Mouse (Mus musculus): ENCODE data around the gene Mapk12. TPM values are rescaled to one million over a fixed set of nuclear protein-coding genes. Genes with fewer than 3 reads are reported as not detected.

The Mapk12 gene
- polyA plus RNA-seq, 1 experiment: 30.5 TPM

- TF ChIP-seq MAX (IDR thresholded peaks at IDR 0.05) (peak; percentile 60), CEBPB (IDR thresholded peaks at IDR 0.05; ENCODE audit: low read depth) (no peak)
- peak overlapping the region; percentile 67 for H3ac ChIP-seq (ENCODE audit: control insufficient read depth, insufficient read length, low read depth)
- no peaks in the 10 kb centered on the region for H3K27me3 ChIP-seq (ENCODE audit: control insufficient read depth, insufficient read depth, insufficient read length)
- no peak overlapping the region for H3K4me3 ChIP-seq (ENCODE audit: insufficient read depth, poor library complexity, severe bottlenecking)
- peaks cover 60% of the 10 kb centered on the region for H3K79me3 ChIP-seq (ENCODE audit: low read depth)
- H3K79me2 ChIP-seq (ENCODE audit: control insufficient read depth, insufficient read depth): peaks cover 84% of the 10 kb centered on the region
- peaks cover 71% of the 10 kb centered on the region for H3K36me3 ChIP-seq (ENCODE audit: control insufficient read depth, insufficient read depth)
Observed at GRCm38 (mm10) chr15:89169431-89169830, 28.9 kb upstream of the Mapk12 start.

- peaks cover 71% of the 10 kb centered on the region for H3K36me3 ChIP-seq (ENCODE audit: control insufficient read depth, insufficient read depth)
- H3K4me3 ChIP-seq (ENCODE audit: insufficient read depth, poor library complexity, severe bottlenecking): no peak overlapping the region
- peaks cover 55% of the 10 kb centered on the region for H3K79me3 ChIP-seq (ENCODE audit: low read depth)
- H3ac ChIP-seq (ENCODE audit: control insufficient read depth, insufficient read length, low read depth): peak overlapping the region; percentile 67
- TF ChIP-seq CEBPB (IDR thresholded peaks at IDR 0.05; ENCODE audit: low read depth) (no peak), CTCF (IDR thresholded peaks at IDR 0.05; ENCODE audit: control insufficient read depth, insufficient read depth, insufficient read length) (no peak), MYOG (IDR thresholded peaks at IDR 0.05; ENCODE audit: control insufficient read depth, extremely low read depth, insufficient read length) (no peak), MYOD1 (IDR thresholded peaks at IDR 0.05; ENCODE audit: control insufficient read depth, insufficient read length, low read depth) (no peak), FOSL1 (IDR thresholded peaks at IDR 0.05; ENCODE audit: insufficient read depth, low read length, poor library complexity, severe bottlenecking) (no peak), USF1 (IDR thresholded peaks at IDR 0.05; ENCODE audit: low read depth) (no peak), MAX (IDR thresholded peaks at IDR 0.05) (no peak)
- no peaks in the 10 kb centered on the region for H3K27me3 ChIP-seq (ENCODE audit: control insufficient read depth, insufficient read depth, insufficient read length)
- H3K79me2 ChIP-seq (ENCODE audit: control insufficient read depth, insufficient read depth): peaks cover 78% of the 10 kb centered on the region
Observed at GRCm38 (mm10) chr15:89168922-89169321, 28.4 kb upstream of the Mapk12 start.

- H3K27me3 ChIP-seq (ENCODE audit: control insufficient read depth, insufficient read depth, insufficient read length): no peaks in the 10 kb centered on the region
- peaks cover 44% of the 10 kb centered on the region for H3K79me2 ChIP-seq (ENCODE audit: control insufficient read depth, insufficient read depth)
- peaks cover 91% of the 10 kb centered on the region for H3K36me3 ChIP-seq (ENCODE audit: control insufficient read depth, insufficient read depth)
- H3ac ChIP-seq (ENCODE audit: control insufficient read depth, insufficient read length, low read depth): no peak overlapping the region
- TF ChIP-seq USF1 (IDR thresholded peaks at IDR 0.05; ENCODE audit: low read depth): no peak
- peaks cover 24% of the 10 kb centered on the region for H3K79me3 ChIP-seq (ENCODE audit: low read depth)
- H3K4me3 ChIP-seq (ENCODE audit: insufficient read depth, poor library complexity, severe bottlenecking): no peak overlapping the region
Observed at GRCm38 (mm10) chr15:89165478-89165877, 25.0 kb upstream of the Mapk12 start.

GRCm38 (mm10) chr15:89161397-89161796 is 20.9 kb upstream of the Mapk12 start:
- no peaks in the 10 kb centered on the region for H3K27me3 ChIP-seq (ENCODE audit: control insufficient read depth, insufficient read depth, insufficient read length)
- no peak overlapping the region for H3ac ChIP-seq (ENCODE audit: control insufficient read depth, insufficient read length, low read depth)
- peaks cover 3% of the 10 kb centered on the region for H3K79me2 ChIP-seq (ENCODE audit: control insufficient read depth, insufficient read depth)
- no peak overlapping the region for H3K4me3 ChIP-seq (ENCODE audit: insufficient read depth, poor library complexity, severe bottlenecking)
- H3K79me3 ChIP-seq (ENCODE audit: low read depth): no peaks in the 10 kb centered on the region
- peaks cover 94% of the 10 kb centered on the region for H3K36me3 ChIP-seq (ENCODE audit: control insufficient read depth, insufficient read depth)
- no peak for TF ChIP-seq FOSL1 (IDR thresholded peaks at IDR 0.05; ENCODE audit: insufficient read depth, low read length, poor library complexity, severe bottlenecking)
- no peak for TF ChIP-seq MAX (IDR thresholded peaks at IDR 0.05)
- TF ChIP-seq USF1 (IDR thresholded peaks at IDR 0.05; ENCODE audit: low read depth): no peak
- no peak for TF ChIP-seq CEBPB (IDR thresholded peaks at IDR 0.05; ENCODE audit: low read depth)
- TF ChIP-seq MYOG (IDR thresholded peaks at IDR 0.05; ENCODE audit: control insufficient read depth, extremely low read depth, insufficient read length): no peak
- TF ChIP-seq CTCF (IDR thresholded peaks at IDR 0.05; ENCODE audit: control insufficient read depth, insufficient read depth, insufficient read length): no peak
- TF ChIP-seq MYOD1 (IDR thresholded peaks at IDR 0.05; ENCODE audit: control insufficient read depth, insufficient read length, low read depth): no peak

GRCm38 (mm10) chr15:89158516-89158915 is 18.0 kb upstream of the Mapk12 start:
- Histone ChIP-seq H3K27me3 (ENCODE audit: control insufficient read depth, insufficient read depth, insufficient read length) (no peaks in the 10 kb centered on the region), H3K4me3 (ENCODE audit: insufficient read depth, poor library complexity, severe bottlenecking) (no peak overlapping the region), H3ac (ENCODE audit: control insufficient read depth, insufficient read length, low read depth) (no peak overlapping the region), H3K79me2 (ENCODE audit: control insufficient read depth, insufficient read depth) (no peaks in the 10 kb centered on the region), H3K36me3 (ENCODE audit: control insufficient read depth, insufficient read depth) (peaks cover 93% of the 10 kb centered on the region), H3K79me3 (ENCODE audit: low read depth) (no peaks in the 10 kb centered on the region)
- TF ChIP-seq FOSL1 (IDR thresholded peaks at IDR 0.05; ENCODE audit: insufficient read depth, low read length, poor library complexity, severe bottlenecking) (no peak), MYOD1 (IDR thresholded peaks at IDR 0.05; ENCODE audit: control insufficient read depth, insufficient read length, low read depth) (no peak), MYOG (IDR thresholded peaks at IDR 0.05; ENCODE audit: control insufficient read depth, extremely low read depth, insufficient read length) (no peak), MAX (IDR thresholded peaks at IDR 0.05) (no peak), CEBPB (IDR thresholded peaks at IDR 0.05; ENCODE audit: low read depth) (no peak), CTCF (IDR thresholded peaks at IDR 0.05; ENCODE audit: control insufficient read depth, insufficient read depth, insufficient read length) (no peak), USF1 (IDR thresholded peaks at IDR 0.05; ENCODE audit: low read depth) (no peak)

GRCm38 (mm10) chr15:89157954-89158353 is 17.5 kb upstream of the Mapk12 start:
- Histone ChIP-seq H3K27me3 (ENCODE audit: control insufficient read depth, insufficient read depth, insufficient read length) (no peaks in the 10 kb centered on the region), H3K36me3 (ENCODE audit: control insufficient read depth, insufficient read depth) (peaks cover 87% of the 10 kb centered on the region)
- TF ChIP-seq CTCF (IDR thresholded peaks at IDR 0.05; ENCODE audit: control insufficient read depth, insufficient read depth, insufficient read length) (peak; percentile 75), USF1 (IDR thresholded peaks at IDR 0.05; ENCODE audit: low read depth) (no peak)

More at GRCm38 (mm10) chr15:89157954-89158353, 17.5 kb upstream of the Mapk12 start:
- no peaks in the 10 kb centered on the region for H3K79me2 ChIP-seq (ENCODE audit: control insufficient read depth, insufficient read depth)
- H3K4me3 ChIP-seq (ENCODE audit: insufficient read depth, poor library complexity, severe bottlenecking): no peak overlapping the region
- no peak overlapping the region for H3ac ChIP-seq (ENCODE audit: control insufficient read depth, insufficient read length, low read depth)
- no peaks in the 10 kb centered on the region for H3K79me3 ChIP-seq (ENCODE audit: low read depth)
